Mouse (Mus musculus) olfactory bulb, adult 2 months (tissue): Measurements from ENCODE around the gene Ccdc155.

Source experiments
- CTCF ChIP-seq: fragments of 200-500 bp; IDR thresholded peaks from 2 replicates; pipeline ENCODE4 v1.5.1; 2012; ENCODE audit warnings: low read depth, mild to moderate bottlenecking, low read length, moderate library complexity; ENCODE audit not compliant: insufficient read depth
- POLR2A ChIP-seq: fragments of 200-500 bp; IDR thresholded peaks from 2 replicates; pipeline ENCODE4 v1.6.1; 2012; ENCODE audit warnings: mild to moderate bottlenecking, low read depth, low read length, moderate library complexity; ENCODE audit not compliant: insufficient read depth

GRCm38 (mm10) chr7:45231192-45231591 is 26.5 kb upstream of the Ccdc155 start:
- TF ChIP-seq POLR2A (no peak), CTCF (no peak)
